Mouse (Mus musculus): ENCODE measurements at regions not wholly inside any gene's neighbourhood (a gene's known extent, or its start where the extent isn't known, plus 50 kb on each side); places are given as distances from the start of the nearest gene placed in this dataset.
A peak's percentile ranks its signal among the peaks of the same experiment; 100 is the strongest.

GRCm38 (mm10) chr12:45977691-45978414 is 840.9 kb downstream of the Nova1 start:
- Histone ChIP-seq H3K9ac (no peak overlapping the region), H3K27me3 (replicated peaks) (no peaks in the 10 kb centered on the region), H3K4me3 (no peak overlapping the region), H3K4me1 (no peaks in the 10 kb centered on the region), H3K9me3 (no peaks in the 10 kb centered on the region), H3K36me3 (no peaks in the 10 kb centered on the region), H3K4me2 (replicated peaks) (no peak overlapping the region), H3K27ac (no peak overlapping the region)
- ATAC-seq (ENCODE audit: low FRiP score, low read depth): no peak

GRCm38 (mm10) chr12:45975780-45976179 is 842.9 kb downstream of the Nova1 start:
- H3K9me3 ChIP-seq: no peaks in the 10 kb centered on the region
- H3K27me3 ChIP-seq (replicated peaks): no peaks in the 10 kb centered on the region
- no peak for ATAC-seq (ENCODE audit: low FRiP score, low read depth)
- no peaks in the 10 kb centered on the region for H3K36me3 ChIP-seq
- WGBS: 76% methylated on average over 2 of the region's 2 CpGs
- H3K9ac ChIP-seq: no peak overlapping the region
- no peaks in the 10 kb centered on the region for H3K4me1 ChIP-seq
- no peak overlapping the region for H3K4me2 ChIP-seq (replicated peaks)
- H3K27ac ChIP-seq: no peak overlapping the region
- no peak overlapping the region for H3K4me3 ChIP-seq

GRCm38 (mm10) chr12:45970472-45970871 is 848.3 kb downstream of the Nova1 start:
- H3K4me2 ChIP-seq (replicated peaks): no peak overlapping the region
- no peak overlapping the region for H3K27ac ChIP-seq
- H3K9me3 ChIP-seq: no peaks in the 10 kb centered on the region
- H3K4me3 ChIP-seq: no peak overlapping the region
- no peaks in the 10 kb centered on the region for H3K27me3 ChIP-seq (replicated peaks)
- no peaks in the 10 kb centered on the region for H3K36me3 ChIP-seq
- no peaks in the 10 kb centered on the region for H3K4me1 ChIP-seq
- H3K9ac ChIP-seq: no peak overlapping the region
- ATAC-seq (ENCODE audit: low FRiP score, low read depth): no peak
- WGBS: 68% methylated on average over 2 of the region's 2 CpGs

GRCm38 (mm10) chr12:45969881-45970280 is 848.8 kb downstream of the Nova1 start:
- H3K4me1 ChIP-seq: no peaks in the 10 kb centered on the region
- no peak overlapping the region for H3K4me2 ChIP-seq (replicated peaks)
- no peak for ATAC-seq (ENCODE audit: low FRiP score, low read depth)
- H3K4me3 ChIP-seq: no peak overlapping the region
- H3K27me3 ChIP-seq (replicated peaks): no peaks in the 10 kb centered on the region
- H3K9me3 ChIP-seq: no peaks in the 10 kb centered on the region
- H3K27ac ChIP-seq: no peak overlapping the region
- WGBS: 76% methylated on average over 1 of the region's 1 CpGs
- H3K36me3 ChIP-seq: no peaks in the 10 kb centered on the region
- no peak overlapping the region for H3K9ac ChIP-seq

- H3K36me3 ChIP-seq: no peaks in the 10 kb centered on the region
- H3K4me1 ChIP-seq: no peaks in the 10 kb centered on the region
- H3K4me3 ChIP-seq: no peak overlapping the region
- no peak for ATAC-seq (ENCODE audit: low FRiP score, low read depth)
- H3K9me3 ChIP-seq: no peaks in the 10 kb centered on the region
- 61% methylated on average over 2 of the region's 2 CpGs for WGBS
- no peak overlapping the region for H3K4me2 ChIP-seq (replicated peaks)
- H3K27ac ChIP-seq: no peak overlapping the region
- no peaks in the 10 kb centered on the region for H3K27me3 ChIP-seq (replicated peaks)
- no peak overlapping the region for H3K9ac ChIP-seq
Measured at GRCm38 (mm10) chr12:45946918-45947317, 871.8 kb downstream of the Nova1 start.

GRCm38 (mm10) chr12:45944464-45944863 is 870.0 kb upstream of the Stxbp6 start:
- H3K36me3 ChIP-seq: no peaks in the 10 kb centered on the region
- H3K4me2 ChIP-seq (replicated peaks): no peak overlapping the region
- H3K27ac ChIP-seq: no peak overlapping the region
- ATAC-seq (ENCODE audit: low FRiP score, low read depth): no peak
- no peaks in the 10 kb centered on the region for H3K4me1 ChIP-seq
- no peaks in the 10 kb centered on the region for H3K9me3 ChIP-seq
- H3K9ac ChIP-seq: no peak overlapping the region
- no peaks in the 10 kb centered on the region for H3K27me3 ChIP-seq (replicated peaks)
- WGBS: 38% methylated on average over 2 of the region's 2 CpGs
- no peak overlapping the region for H3K4me3 ChIP-seq

- no peaks in the 10 kb centered on the region for H3K36me3 ChIP-seq
- H3K4me2 ChIP-seq (replicated peaks): no peak overlapping the region
- 81% methylated on average over 1 of the region's 1 CpGs for WGBS
- no peaks in the 10 kb centered on the region for H3K4me1 ChIP-seq
- H3K27me3 ChIP-seq (replicated peaks): no peaks in the 10 kb centered on the region
- no peak for ATAC-seq (ENCODE audit: low FRiP score, low read depth)
- H3K9me3 ChIP-seq: no peaks in the 10 kb centered on the region
- no peak overlapping the region for H3K27ac ChIP-seq
- no peak overlapping the region for H3K9ac ChIP-seq
- H3K4me3 ChIP-seq: no peak overlapping the region
Measured at GRCm38 (mm10) chr12:45942402-45942801, 867.9 kb upstream of the Stxbp6 start.

- no peaks in the 10 kb centered on the region for H3K4me1 ChIP-seq
- no peaks in the 10 kb centered on the region for H3K27me3 ChIP-seq (replicated peaks)
- H3K9me3 ChIP-seq: no peaks in the 10 kb centered on the region
- H3K4me2 ChIP-seq (replicated peaks): no peak overlapping the region
- no peak overlapping the region for H3K9ac ChIP-seq
- 38% methylated on average over 2 of the region's 2 CpGs for WGBS
- no peak overlapping the region for H3K27ac ChIP-seq
- no peaks in the 10 kb centered on the region for H3K36me3 ChIP-seq
- H3K4me3 ChIP-seq: no peak overlapping the region
- ATAC-seq (ENCODE audit: low FRiP score, low read depth): no peak
Measured at GRCm38 (mm10) chr12:45933388-45933787, 858.9 kb upstream of the Stxbp6 start.

GRCm38 (mm10) chr12:45932251-45932650 is 857.7 kb upstream of the Stxbp6 start:
- Histone ChIP-seq H3K36me3 (no peaks in the 10 kb centered on the region), H3K4me1 (no peaks in the 10 kb centered on the region), H3K27ac (no peak overlapping the region), H3K9ac (no peak overlapping the region), H3K4me2 (replicated peaks) (no peak overlapping the region), H3K9me3 (no peaks in the 10 kb centered on the region), H3K27me3 (replicated peaks) (no peaks in the 10 kb centered on the region), H3K4me3 (no peak overlapping the region)
- ATAC-seq (ENCODE audit: low FRiP score, low read depth): no peak
- 73% methylated on average over 4 of the region's 4 CpGs for WGBS

- Histone ChIP-seq H3K9ac (no peak overlapping the region), H3K9me3 (no peaks in the 10 kb centered on the region), H3K4me1 (no peaks in the 10 kb centered on the region), H3K36me3 (no peaks in the 10 kb centered on the region), H3K4me2 (replicated peaks) (no peak overlapping the region), H3K27ac (no peak overlapping the region), H3K27me3 (replicated peaks) (no peaks in the 10 kb centered on the region), H3K4me3 (no peak overlapping the region)
- peak; percentile 58; the same call in 1 of the 2 replicates for ATAC-seq (ENCODE audit: low FRiP score, low read depth)
- WGBS: 46% methylated on average over 3 of the region's 3 CpGs
Measured at GRCm38 (mm10) chr12:45929760-45930150, 855.2 kb upstream of the Stxbp6 start.

GRCm38 (mm10) chr12:45929001-45929759 is 854.7 kb upstream of the Stxbp6 start:
- no peaks in the 10 kb centered on the region for H3K36me3 ChIP-seq
- H3K9me3 ChIP-seq: no peaks in the 10 kb centered on the region
- H3K27me3 ChIP-seq (replicated peaks): no peaks in the 10 kb centered on the region
- no peak overlapping the region for H3K9ac ChIP-seq
- no peak overlapping the region for H3K4me2 ChIP-seq (replicated peaks)
- H3K27ac ChIP-seq: no peak overlapping the region
- no peaks in the 10 kb centered on the region for H3K4me1 ChIP-seq
- H3K4me3 ChIP-seq: no peak overlapping the region
- 78% methylated on average over 7 of the region's 7 CpGs for WGBS
- ATAC-seq (ENCODE audit: low FRiP score, low read depth): no peak; the same call in 1 of the 2 replicates
